Mouse (Mus musculus): ENCODE measurements around the gene Srpk1. TPM values are rescaled to one million over a fixed set of nuclear protein-coding genes. Genes with fewer than 3 reads are reported as not detected.
A peak's percentile ranks its signal among the peaks of the same experiment; 100 is the strongest.

The Srpk1 gene
- total RNA-seq, 2 experiments from 2014 or later: 33.7 to 36.3 TPM

DNA sequence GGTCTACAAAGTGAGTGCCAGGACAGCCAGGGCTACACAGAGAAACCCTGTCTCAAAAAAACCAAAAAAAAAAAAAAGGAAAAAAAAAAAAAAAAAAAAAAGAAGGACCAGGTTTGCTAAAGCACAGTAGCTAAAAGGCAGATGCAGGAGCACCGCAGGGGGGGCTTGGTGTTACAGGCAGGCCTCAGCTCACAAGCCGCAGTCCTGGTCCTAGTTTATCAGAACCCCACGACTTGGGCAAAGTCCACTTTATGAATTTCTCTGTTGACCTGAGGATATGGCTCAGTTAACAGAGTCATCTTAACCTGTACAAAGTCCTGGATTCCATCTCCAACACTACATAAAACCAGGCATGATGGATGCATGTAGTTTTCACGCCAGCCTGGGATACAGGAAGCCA lies 7.2 kb downstream of the Srpk1 start:
- DNase-seq: no peak

DNA sequence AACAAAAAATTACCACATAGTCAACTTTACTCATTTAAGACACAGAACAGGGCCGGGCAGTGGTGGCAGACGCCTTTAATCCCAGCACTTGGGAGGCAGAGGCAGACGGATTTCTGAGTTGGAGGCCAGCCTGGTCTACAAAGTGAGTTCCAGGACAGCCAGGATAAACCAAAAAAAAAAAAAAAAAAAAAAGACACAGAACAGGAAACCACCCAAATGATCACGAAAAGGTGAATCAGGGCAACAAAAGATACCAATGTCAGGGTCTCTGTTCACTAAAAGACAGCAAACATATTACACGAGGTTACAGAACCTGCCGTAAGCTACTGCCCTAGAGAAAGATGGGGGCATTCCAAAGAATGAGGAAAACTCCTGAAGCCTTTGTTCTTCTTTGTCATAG lies 9.4 kb downstream of the Srpk1 start:
- DNase-seq: no peak

DNA sequence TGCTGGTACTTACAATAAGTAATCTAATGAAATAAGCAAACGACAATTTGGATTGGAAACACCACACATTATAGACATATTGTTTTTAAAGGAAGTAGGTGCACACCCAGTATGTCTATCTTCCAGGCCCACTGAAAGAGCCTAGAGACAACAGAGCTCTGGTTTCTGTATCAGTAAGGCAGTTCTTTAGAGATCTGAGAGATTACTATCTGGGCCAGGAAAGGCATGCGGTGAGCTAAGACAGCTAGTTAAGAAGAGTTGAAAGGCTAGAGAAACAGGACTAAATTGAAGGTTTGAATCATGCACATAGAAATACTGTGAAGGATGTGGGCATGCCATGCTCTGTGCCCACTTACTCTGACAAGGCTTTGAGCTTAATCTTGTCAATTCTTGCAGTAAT lies 9.9 kb downstream of the Srpk1 start:
- DNase-seq: no peak

DNA sequence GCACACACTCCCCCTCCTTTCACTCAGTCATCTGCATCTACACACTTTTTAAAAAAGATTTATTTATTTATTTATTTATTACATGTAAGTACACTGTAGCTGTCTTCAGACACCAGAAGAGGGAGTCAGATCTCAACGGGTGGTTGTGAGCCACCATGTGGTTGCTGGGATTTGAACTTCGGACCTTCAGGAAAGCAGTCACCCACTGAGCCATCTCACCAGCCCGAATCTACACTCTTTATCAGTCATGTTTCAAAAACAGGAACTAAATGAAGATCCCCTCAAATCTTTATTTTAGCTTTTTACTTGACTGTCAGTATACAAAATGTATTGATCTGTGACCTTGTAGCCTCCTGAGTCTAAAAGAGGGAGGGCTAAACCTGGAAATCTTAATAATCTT lies 13.0 kb downstream of the Srpk1 start:
- DNase-seq: no peak

DNA sequence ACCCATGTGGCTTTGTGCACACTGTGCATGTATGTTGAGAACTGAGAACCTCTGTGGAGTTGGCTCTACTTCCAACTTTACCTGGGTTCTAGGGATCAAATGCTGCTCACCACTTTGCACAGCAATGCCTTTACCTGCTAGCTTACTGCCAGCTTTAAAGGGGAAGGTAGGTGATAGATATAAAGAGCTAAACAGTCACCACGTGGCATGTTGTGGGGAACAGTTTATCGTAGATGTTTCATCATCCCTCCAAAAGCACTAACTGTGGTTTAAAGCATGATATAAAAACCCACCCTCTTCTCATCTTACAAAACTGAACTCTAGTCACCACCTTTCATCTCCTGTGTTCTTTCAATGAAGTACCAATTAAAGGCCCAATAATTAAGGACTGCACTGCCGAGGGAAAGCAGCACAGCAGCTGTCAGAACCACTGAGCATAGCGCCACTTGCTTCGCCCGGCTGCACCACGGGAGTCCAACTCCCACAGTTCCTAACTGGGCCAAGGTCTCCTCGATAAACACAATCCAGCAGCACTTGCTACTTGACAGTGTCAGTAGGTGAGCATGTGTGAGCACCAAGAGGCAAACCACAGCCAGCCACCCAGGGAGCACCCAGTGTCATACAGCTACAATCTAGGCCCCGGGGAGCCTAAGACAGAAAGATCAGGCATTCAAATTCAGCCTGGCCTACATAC lies 20.8 kb downstream of the Srpk1 start:
- DNase-seq: no peak

DNA sequence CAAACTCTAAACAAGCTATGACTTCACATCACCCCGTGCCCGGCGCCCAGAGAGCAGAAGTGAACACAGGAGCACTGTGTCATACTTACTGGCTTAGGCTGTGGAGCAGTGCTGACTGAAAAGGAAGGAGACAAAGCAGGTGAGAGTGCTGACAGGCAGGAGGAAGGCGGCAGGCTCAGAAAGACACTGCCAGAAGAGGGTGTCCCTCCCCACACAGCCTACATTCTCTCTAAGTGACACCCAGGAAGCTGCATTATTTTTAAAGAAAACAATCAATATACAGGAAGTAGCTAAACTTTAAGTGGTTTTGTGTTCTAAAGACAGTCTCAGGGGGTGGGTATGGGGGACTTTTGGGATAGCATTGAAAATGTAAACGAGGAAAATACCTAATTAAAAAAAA lies 21.7 kb downstream of the Srpk1 start:
- no peak for DNase-seq

DNA sequence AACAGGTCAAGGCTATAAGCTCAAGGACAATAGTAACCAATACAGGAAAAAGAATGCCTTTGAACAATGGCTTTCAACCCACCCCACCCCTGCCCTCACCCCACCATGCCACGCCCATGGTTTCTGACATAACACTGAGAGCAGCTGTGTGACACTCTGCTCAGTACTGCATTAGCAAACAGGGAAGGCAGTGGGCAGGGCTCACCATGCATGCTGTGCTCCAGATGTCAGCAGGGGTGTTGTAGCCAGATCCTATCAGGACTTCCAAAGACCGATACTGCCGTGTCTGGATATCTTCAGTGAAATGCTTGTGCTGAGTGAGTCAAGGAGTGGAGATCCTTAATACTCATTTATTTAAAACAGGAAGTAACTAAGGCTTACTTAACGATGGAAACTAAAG lies 28.5 kb downstream of the Srpk1 start:
- no peak for DNase-seq

DNA sequence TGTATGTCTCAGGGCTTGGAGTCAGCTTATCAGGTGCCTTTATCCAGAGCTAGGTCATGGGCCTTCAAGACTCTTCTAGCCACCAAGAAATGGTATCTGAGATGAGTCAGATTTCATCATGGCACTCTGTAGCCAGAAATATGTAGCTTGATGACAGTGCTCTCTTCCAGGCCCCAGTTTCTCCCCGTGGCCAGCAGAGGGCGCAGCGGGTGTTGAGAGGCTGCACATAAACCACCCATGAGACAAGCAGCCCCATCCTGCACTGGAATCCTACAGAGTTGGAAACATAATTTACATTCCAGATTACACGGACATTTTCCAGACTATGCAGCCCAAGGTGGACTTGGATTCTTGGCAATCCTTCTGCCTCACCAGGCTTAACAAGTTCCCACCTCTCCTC lies 29.5 kb downstream of the Srpk1 start:
- DNase-seq: peak; percentile 53 to 77

DNA sequence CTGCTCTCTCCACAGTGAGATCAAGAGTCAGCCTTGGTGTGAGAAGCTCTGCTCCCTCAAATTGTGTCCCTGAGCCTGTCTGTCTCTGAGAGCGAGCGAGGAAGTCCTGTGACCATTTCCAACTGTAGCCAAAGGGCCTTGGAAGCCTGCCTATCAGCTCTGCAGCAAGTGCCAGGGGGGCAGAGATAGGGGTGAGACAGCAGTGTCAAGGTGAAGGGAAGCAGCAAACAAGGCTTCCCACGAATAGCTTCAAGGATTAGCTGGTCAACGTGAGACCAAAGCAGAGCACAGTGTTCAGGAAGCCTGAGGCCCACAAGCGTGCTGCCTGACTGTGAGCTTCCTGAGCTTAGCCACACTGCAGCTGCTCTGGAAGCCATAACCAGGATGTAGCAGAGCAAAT lies 31.0 kb downstream of the Srpk1 start:
- peak; percentile 71 to 80 for DNase-seq

DNA sequence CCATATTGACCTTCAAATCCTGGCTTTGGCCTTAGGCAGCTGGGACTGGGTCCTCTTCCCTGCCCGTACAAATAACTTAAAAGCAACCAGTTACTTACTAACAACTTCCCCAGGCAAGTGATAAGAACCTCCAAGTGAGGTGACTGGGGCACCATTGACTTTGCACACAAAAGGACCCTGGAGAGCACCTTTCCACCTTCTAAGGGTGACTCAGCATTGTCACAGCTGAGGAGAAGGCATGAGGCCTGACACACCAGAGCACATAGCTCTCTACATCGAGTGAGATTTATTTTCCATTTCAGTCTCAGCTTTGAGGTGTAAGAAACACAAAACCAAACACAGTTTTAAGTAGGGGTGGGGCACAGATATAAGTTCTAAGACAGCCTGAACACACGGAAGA lies 31.9 kb downstream of the Srpk1 start:
- DNase-seq: no peak

DNA sequence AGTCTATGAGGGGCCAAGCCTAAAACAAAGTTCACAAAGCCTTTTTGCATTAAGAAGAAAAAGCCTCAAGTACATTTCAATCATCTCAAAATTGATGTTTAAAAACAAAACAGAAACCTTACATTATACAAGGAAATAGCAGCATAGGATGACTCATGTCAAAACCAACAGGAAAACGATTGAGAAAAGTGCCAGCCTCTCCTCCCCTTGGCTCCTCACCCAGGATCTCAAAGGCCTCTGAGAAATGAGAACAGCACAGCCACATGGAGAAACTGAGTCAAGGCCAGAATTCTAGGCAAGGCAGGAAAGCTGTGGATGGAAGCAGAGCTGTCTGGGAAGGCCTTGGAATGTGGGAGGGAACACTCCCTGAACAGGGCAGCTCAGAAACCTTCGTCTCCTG lies 33.9 kb downstream of the Srpk1 start:
- no peak for DNase-seq

DNA sequence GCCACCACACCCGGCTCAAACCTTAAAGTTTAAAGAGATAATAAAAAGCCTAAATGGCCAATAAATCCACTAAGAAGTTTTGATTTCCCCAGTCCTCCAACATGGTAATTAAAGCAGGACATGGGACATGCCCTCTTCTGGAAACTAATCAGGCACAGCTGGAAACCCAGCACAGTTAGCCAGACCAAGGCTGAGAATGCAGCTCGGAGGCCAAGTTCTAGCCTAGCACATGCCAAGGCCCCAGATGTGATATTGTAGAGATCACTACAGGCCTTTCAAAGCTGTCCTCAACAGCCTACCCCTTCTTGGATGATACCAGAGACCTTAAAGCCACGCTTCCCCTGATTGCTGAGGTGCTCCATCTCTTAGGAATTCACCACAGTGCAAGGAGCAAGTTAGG lies 36.0 kb downstream of the Srpk1 start:
- DNase-seq: no peak

DNA sequence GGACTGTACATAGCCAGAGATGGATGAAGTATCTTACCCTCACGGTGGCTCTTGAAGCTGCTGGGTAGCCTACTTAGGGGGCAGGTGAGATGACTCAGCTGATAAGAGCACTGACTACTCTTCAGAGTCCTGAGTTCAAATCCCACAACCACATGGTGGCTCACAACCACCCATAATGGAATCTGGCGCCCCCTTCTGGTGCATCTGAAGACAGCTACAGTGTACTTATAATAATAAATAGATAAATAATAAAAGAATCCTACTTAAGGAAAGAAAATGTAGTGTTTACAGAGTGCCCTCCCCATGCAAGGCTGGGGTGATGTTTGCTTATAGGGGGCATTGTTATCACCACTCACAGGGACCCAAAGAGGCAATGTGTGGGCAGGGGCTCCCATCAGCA lies 41.5 kb downstream of the Srpk1 start:
- DNase-seq: no peak

DNA sequence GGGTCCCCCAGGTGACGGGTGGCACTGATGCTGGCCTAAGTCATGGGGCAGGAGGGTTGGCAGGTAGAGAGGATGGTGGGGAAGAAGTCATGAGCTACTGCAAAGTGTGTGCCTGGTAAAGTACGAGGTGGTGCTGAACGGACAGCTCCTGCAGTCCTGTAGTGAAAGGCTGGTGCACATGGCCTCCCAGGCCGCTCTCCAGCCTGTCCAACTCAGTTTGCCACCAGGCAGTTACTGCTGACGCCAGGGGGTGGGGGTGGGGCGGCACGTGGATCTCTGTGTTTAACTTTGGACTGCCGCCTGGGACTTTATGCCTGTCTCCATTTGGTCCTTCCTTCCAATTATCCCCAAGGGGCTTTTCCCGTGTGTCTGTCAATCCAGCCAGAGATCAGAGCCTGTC lies 42.1 kb downstream of the Srpk1 start:
- peak; percentile 50 to 68 for DNase-seq

DNA sequence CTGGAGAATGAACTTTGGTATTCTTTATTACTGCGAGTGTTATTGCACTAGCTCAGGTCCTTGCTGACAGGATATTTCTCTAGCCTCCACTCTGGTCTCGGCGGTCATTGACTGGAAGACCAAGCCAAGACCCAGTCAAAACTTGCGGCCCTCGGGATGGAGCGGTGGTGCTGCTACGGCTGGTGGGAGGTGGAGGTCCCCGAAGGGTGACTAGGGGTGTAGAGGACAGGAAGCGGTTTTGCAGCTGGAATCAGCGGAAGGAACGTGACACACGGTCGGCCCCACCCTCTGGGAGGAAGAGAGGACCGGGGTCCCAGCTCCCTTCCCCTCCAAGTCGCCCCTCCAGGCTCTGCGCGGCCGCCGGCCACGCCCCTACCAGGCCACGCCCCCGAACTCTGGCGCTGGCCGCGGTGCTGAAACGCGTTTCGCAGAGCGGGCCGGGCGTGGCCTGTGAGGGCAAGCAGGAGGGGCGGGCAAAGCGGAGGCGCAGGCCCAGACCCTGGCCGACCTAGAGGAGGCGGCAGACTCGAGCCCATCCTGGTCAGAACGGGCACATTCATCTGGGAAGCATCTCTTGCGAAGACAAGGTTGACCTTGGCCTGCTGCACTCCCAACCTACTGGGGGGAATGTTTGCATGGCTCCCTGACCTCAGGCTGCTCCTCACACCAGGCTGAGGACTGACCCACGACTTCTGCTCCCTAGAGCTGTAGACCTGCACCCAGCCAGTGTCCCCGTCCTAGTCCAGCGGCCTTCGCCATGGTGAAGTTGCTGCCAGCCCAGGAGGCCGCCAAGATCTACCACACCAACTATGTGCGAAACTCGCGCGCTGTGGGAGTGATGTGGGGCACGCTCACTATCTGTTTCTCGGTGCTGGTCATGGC lies 47.0 kb downstream of the Srpk1 start, which contains the start of gene Lhfpl5:
Lhfpl5 (plus strand) TSS at position 398 of the 882 bp plus-strand sequence.
- DNase-seq: peak; percentile 10 to 29

DNA sequence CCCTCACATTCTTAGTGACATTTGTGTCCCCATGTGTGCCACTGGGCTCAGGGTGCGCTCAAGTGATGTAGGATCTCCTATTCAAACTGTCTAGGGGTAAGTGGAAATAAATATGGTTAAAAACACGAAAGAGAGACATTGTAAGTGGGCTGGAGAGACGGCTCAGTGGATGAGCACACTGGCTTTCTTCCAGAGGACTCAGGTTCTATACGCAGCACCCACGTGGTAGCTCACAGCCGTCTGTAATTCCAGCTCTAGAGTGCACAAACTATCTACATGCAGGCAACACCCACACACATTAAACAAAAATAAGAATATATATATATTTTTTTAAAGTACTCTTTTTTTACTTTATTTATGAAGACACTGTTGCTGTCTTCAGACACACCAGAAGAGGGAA lies 49.6 kb downstream of the Srpk1 start:
- DNase-seq: no peak

DNA sequence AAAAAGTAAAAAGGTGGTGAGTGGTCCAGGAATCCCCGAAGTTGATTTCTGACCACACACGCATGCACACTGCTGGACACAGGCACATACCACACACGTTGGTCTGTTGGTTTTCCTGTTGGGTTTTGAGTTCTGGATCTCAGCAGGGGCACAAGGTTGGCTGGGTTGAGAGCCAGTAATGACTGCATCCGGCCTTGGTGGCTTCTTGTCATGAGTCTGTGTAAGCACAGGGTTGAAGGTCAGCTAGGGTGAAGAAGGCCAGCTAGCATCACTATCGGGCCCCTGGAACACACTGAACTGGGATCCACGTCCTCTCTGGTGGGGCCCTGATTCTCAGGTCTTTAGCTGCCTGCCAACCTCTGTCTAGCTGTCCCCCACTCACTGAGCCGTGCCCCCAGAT lies 50.0 kb downstream of the Srpk1 start:
- no peak for DNase-seq

DNA sequence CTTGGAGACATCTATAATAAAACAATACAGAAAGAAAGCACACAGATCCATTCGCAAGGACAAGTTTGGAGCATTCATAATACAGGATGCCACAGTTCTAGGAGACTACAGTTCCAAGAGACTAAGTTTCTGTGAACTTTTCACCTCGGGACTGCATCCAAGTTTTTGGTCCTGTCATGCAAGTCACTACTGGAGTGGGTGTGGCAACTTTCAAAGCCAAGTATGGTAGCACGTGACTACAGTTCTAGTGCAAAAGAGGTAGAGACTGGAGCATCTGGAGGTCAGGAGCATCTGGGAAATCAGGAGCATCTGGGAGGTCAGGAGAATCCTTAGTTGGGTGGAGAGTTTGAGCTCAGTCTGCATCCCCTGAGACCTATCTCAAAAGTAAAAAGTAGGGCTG lies 50.6 kb downstream of the Srpk1 start:
- no peak for DNase-seq

DNA sequence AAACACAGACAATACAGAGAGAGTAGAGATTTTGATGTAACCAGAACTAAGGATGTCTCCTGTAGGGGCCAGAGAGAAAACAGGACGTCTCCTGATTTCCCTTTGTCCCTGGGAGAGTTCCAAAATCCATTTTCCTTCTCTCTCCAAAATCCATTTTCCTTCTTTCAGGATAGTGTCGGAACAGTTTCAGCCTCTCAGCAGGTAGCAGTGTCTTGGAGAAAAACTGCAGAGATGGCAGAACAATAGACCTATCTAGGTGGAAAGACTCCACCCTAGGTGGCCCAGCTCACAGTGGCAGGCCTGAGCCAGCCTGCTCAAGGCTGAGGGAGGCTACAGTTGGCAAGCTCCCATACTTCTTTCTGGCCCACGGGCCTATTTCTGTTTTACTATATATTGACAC lies 55.0 kb downstream of the Srpk1 start:
- DNase-seq: no peak

DNA sequence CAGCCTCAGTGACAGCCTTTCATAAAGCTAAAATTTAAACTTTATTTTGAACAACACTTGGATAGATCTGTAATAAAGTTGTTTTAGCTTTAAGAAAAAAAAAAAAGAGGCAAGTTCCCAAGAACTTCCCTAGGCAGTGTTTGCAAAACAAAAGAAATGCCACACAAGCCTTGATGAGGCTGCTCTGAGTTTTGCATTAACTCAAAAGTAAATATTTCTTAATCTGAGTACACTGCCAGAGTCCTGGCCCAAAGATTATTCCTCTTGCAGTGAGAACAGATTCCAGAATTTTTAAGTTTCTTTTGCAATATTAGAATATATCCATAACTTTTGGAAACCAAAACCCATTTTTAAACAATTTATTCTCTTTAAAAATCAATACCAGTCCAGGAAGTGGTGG lies 57.3 kb downstream of the Srpk1 start:
- DNase-seq: no peak

DNA sequence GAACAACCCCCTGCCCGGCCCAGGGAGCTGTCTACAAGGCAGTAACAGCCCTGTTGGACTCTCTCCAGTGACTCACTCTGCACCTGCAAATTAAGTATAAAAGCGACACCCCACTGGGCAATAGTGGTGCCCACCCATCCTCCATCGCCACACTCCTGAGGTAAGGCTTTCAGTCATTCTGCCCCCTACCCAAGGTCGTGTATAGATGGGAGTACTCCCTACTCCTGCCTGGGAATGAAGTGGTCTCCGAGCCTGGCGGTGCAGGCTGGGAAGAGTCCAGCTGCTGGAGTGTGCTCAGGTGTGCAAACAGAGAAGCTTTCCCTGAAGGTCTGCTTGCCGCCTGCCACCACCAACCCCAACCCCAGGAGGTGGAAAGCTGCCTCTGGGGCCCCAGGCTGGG lies 60.9 kb downstream of the Srpk1 start:
- no peak for DNase-seq

DNA sequence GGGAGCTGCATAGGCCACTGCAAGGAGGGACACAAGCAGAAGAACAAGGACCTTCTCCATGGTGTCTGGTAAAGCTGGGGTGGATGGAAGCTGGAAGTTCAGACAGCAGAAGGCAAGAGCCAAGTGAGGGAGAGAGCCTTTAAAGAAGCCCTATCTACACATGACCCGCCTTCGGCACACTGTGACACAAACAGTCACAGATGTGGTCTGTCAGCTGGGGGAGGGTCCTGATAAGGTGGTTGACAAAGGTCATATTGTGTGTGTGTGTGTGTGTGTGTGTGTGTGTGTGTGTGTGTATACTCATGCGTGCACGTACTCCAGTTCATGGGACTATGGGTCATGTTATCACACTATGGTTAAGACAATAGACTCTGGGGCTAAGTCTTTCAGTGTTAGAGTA lies 61.9 kb downstream of the Srpk1 start, which contains the start of gene Clps:
Clps (minus strand) TSS at position 169 of the 400 bp plus-strand sequence.
- DNase-seq: no peak

DNA sequence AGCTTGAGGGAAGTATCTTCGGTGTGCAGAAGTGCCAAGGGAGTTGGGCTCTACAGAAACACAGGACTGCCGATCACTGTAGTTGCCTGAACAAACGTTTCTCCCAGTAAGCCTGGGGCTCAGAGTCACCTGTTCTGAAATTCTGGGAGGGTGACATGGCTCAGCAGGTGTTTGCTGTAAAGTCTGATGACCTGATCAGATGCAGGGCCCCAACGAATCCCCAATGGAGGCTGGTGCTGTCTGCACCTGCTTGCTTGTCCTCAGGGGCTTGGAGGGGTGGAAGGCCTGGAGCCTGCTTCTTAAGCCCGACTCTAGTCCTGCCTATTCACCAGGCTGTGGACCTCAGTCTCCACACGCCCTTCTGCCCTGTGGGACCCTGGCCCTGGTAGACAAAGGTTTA lies 64.7 kb downstream of the Srpk1 start:
- no peak for DNase-seq
